Mouse (Mus musculus): ENCODE results near the gene Gdf7.

The Gdf7 gene

DNA sequence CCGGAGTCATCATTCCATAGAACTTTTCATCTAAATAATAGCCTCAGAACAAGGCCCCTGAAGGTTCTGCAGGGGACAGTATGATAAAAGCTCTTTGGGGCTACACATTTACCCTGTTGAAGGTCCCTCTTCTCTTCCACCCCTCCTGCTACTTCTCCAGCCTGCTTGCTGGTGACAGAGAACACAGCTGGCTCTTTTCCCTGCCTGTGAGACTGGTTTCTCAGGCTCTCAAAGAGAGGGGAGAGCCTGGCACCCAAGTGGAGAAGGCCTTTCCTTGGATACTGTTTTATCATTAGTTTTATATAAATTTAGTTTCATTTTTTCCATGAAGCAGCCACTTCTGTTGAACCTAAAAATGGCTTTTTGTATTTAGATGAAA, 25.9 kb upstream of the Gdf7 start:
- DNase-seq (ENCODE audit: low spot score in 2 of 2) = no peak

DNA sequence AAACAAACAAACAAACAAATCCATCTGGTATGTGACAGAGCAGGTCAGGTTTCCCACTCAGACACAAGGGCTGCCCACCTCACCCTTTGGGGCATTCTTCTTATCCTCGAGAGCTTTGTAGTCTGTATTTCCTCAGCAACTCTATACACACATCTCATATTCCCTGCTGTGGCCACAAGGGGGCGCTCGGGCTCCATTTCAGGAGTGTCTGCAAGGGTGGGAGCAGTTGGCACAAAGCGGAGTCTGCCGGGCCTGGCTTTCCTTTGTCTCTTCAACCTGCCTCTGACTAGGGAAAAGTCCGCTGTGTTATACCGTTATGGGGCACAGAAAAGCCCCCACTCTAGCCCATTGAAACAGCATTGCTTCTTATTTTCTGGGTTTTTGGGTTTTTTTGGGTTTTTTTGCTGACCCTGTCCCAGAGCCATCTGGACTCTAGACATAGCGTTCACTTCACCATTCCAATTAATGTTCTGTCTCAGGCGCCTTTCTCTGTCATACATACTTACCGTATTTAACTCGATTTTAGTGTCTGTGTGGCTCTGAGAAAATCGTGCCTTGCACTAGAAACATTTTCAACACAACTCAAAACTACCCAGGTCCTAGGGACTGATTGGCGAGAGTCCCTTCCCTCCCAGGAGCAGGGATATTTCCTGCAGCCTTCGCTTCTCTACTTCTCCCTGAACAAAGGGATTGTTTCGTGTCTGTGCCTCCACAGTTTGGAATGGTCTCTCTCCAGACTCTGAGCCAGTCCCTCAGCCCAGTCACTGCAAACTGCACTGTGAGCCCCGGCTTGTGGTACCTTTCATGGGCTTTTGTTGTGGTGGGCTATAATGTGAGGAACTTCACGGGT, 25.3 kb upstream of the Gdf7 start:
- DNase-seq (ENCODE audit: low spot score in 2 of 2) = peak; percentile 96 to 98

GRCm38 (mm10) chr12:8325943-8326522, 24.3 kb upstream of the Gdf7 start:
- DNase-seq (ENCODE audit: low spot score in 2 of 2) = peak; percentile 61 to 65

DNA sequence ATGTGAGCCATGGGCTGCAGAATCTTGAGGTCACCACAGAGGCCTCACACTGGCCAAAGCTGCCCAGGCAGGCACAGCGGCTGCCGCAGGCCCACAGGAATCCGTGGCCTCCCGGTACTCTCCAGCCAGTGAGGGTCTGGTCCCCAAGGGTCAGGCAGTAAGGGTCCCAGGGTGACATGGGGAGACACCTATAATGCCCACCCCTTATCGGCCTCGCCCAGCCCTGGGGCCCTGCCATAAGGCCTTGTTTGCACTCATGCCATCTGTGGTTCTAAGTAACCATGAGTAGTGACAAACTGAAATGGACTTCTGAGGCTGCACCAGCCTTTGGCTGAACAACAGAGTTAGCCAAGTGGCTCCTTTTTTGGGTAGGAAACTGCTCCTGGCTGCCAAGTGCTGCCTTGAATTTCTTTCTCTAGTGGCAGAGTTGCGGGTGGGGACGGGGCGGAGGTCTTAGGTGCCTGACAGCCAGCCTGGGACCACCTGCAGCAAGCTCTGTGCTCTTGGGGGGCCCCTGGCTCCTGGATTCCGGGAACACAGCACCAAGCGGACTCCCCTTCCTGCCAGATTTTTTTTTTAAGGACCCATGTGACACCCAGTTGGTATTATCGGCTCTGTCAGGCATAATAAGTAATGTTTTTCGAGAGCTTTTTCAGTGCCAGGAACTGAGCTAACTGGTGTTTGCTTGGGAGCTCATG, 23.6 kb upstream of the Gdf7 start:
- DNase-seq (ENCODE audit: low spot score in 2 of 2) = peak; percentile 47 to 60

DNA sequence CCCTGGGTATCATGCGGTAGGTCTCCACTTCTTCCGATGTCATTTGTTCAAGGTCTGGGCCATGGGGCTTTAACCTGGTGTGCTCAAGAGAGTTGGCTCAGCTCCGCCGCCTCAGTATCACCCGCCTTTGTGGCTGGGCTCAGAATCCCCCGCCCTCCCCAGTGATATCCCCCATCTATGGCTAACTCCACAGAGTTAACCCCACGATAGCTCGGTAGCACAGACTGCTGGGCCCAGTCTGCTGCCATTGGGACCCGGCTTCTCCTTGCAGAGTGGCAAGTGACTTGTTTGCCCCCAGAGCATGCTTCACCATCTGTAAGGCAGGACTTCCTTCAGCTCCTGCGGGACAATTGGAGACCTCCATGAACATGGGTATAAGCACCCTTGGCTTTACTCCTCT, 22.3 kb upstream of the Gdf7 start:
- no peak for DNase-seq (ENCODE audit: low spot score in 2 of 2)

GRCm38 (mm10) chr12:8321506-8321905, 19.8 kb upstream of the Gdf7 start:
- no peak for DNase-seq (ENCODE audit: low spot score in 2 of 2)

DNA sequence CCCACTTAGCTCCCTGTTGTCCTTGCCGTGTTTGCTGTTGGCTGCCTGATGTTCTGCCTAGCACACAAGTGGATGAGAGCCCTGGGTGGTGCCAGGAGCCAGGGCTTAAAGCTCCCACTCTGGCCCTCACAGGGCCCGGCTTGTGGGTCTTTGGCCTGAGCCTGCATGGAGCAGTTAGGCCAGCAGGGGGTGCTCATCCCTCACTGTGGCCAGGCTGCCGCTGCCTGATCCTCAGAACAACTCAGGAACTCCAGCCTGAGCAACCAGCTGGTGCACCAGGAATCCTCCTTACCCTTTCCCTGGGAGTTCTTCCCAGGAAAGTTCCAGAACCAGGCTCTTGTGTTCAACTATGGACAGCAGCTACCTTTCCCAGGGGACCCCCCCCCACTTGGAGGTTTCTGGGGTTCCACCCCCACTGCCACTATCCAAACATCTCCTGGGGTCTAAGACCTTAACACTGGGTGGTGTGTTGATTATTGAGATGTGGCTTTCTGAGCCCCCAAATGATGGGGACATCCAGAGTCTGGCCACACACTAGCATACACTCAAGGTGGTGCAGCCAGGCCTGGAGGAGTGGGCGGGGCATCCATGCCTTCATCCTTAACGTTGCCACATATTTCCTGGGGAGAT, 18.4 kb upstream of the Gdf7 start:
- DNase-seq (ENCODE audit: low spot score in 2 of 2) = peak; percentile 79 to 87

DNA sequence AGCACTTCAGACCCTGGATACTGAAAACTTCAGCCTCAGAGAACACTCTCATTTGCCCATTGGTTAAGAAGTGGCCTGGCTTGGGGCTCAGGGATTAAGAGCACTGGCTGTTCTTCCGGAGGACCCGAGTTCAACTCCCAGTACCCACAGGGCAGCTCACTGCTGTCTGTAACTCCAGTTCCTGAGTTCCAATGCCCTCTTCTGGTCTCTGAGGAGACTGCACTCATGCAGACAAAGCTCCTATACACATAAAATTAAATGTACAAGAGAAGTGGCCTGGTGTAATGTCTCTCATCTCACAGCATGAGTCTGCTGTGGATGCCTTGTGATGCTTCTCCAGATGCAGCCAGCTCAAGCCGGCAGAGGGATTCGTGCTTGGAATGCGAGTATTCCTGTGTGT, 14.8 kb upstream of the Gdf7 start:
- DNase-seq (ENCODE audit: low spot score in 2 of 2) = no peak

DNA sequence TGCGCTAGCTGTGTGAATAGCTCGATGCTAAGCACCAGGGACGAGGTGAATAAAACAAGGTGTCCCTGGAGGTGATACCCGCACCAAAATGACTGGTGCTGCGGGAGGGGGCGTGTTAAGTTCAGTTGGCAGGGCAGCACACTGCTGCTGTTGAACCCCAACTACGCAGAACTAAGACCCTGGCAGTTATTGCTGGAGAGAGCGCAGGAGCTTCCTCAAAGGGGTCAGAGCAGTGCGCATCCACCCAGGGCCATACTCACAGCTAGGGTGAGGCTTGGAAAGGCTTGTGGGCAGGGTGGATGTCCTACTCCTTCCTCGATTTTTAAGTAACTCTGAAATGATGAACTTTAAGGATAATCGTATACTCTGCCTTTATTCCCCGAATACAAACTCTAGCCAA, 12.0 kb upstream of the Gdf7 start:
- DNase-seq (ENCODE audit: low spot score in 2 of 2) = no peak

- DNase-seq (ENCODE audit: low spot score in 2 of 2) = peak; percentile 86 to 91
Measured at GRCm38 (mm10) chr12:8313270-8313771, 11.6 kb upstream of the Gdf7 start, which contains the start of gene Hs1bp3. Gene Hs1bp3 (plus strand): TSS chr12:8313432.

DNA sequence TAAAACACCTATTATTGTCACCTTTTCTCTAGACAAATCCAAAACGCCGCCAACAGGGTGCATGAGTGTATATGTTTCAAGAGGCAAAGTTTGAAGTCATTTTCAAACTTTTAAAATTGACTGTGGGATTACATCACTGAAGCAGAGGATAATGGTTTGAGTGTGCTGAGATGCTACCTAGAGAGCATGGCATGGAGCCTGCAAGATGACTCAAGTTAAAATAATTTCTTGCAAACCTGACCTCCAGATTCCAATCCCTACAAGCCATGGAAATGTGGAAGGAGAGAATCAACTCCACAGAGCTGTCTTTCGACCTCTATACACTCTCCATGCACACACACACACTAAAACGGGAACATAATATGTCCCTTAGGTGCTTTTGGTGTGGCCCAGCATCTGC, 10.5 kb upstream of the Gdf7 start:
- DNase-seq (ENCODE audit: low spot score in 2 of 2) = no peak

GRCm38 (mm10) chr12:8310992-8311391, 9.2 kb upstream of the Gdf7 start:
- no peak for DNase-seq (ENCODE audit: low spot score in 2 of 2)

DNA sequence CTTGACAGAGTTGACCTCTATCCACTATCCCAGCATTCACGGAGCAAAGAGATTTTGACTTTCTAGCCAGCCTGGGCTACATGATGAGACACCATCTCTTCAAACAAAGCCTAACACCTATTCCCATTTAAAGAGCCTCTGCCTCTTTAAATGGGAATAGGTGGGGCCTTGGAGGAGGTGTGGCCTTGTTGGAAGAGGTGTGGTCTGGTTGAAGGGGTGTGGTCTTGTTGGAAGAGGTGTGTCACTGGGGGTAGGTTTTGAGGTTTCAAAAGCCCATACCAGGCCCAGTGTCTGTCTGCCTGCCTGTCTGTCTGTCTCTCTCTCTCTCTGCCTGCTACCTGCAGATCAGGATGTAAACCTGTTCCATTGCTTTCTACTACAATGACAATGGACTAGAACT, 5.2 kb upstream of the Gdf7 start:
- no peak for DNase-seq (ENCODE audit: low spot score in 2 of 2)

- DNase-seq (ENCODE audit: low spot score in 2 of 2) = peak; percentile 65 to 76
Measured at GRCm38 (mm10) chr12:8306432-8306831, 4.7 kb upstream of the Gdf7 start.

- DNase-seq (ENCODE audit: low spot score in 2 of 2) = no peak
Measured at GRCm38 (mm10) chr12:8305258-8305657, 3.5 kb upstream of the Gdf7 start.

DNA sequence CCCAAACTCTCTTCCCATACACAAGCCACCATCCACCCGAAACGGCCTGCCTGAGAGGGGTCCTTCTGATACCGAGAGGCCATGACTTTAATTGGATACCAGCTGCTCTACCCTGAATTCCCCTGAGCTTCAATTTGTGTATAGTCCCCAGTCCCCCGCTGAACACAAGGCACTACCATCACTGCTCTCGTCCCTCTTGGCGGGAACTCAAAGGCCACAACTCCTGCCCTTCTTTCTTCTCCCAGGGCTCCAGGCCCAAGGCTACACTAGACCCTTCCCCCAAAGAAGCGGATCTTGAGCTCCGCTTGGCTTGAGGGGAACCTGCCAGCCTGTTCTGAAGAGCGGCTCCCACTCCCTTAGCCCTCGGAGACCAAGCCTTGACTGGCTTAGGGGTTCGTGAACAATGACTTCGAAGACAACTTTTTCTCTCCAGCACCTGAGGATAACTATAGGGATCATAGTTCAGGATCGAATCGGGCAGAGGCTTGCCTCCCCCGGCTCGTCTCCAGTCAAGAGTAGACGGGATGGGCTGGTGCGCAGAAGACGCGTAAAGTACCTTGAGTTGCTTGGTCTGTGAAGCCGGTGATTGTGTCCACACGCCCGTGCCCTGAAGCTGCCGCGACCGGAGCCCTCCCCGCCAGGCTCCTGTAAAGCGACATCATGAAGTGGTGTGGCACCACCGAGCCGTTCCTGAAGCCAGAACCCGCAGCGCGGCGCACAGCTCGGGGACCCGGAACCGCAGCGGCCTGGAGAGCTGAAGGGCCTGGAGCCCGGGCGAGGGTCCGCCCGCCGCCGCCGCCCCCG, 541 bp downstream of the Gdf7 start:
- peak in 1 of 2 experiments; percentile 37 for DNase-seq (ENCODE audit: low spot score in 2 of 2)

DNA sequence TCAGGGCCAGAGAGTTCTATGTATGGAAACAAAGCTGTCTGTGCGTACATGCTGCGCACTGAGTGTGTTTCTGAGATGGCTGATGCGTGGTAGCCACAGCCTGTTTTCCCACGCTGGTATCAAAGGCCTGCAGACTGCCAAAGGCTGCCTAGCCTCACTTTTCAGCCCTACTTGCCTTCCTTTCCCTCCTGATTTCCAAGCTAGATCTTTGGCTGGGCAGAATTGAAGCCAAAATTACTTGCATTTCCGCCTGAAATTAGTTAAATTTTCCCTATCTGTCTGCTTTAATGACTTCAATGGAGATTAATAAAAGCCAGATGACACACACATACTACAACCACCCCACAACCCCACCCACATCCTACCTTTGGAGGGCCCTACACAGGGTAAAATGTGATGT, 1.2 kb downstream of the Gdf7 start:
- DNase-seq (ENCODE audit: low spot score in 2 of 2) = no peak

DNA sequence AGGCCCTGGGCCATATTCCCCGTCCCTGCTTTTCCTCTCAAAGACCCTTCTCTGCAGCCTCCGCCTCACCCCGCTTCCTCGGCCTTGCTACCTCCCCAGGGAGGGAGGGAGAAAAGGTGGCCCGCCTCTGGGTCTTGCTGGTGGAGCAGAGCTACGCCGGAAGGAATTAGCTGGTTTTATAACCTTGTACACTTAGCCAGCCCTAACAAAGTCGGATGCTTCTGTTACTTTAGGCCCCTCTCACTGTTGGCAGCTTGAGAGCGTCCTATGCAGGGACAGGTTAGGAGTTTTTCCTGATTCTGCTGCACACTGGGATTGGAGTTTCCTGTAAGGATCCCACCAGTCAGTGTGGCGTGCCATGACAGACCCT, 1.7 kb downstream of the Gdf7 start:
- DNase-seq (ENCODE audit: low spot score in 2 of 2) = no peak

GRCm38 (mm10) chr12:8299143-8300110, 2.3 kb downstream of the Gdf7 start:
- no peak for DNase-seq (ENCODE audit: low spot score in 2 of 2)
